Comparison of ENCODE assay signal across 9 mouse cellular contexts in the genomic region with DNA sequence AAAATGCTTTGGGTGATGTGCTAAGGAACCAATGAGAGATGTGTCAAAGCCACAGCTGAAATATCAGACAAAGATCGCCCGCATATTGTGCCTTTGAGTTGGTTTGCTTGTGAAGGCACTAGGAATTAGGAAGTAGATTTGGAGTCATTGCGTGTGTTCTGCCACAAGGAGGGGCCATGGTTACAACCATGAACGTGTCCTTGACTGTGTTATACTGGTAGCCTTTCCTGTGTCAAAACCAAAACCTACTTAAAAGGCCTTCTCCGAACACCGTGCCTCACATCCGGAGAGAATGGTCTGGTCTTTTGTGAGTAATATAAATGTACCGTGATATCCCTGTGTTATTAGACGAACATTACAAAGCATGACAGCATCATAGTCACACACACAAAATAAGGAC.
DNase-seq lines count a peak whose midpoint lies in the region; ATAC-seq and TF ChIP-seq lines count a peak whose summit lies in the region.
"Had no signal": no experiment of that assay in that cellular context is flagged by ENCODE, and none has a peak within 500 bp of the region (broad histone marks: within the 10 kb centered on the region; RNA-seq: fewer than 3 reads in every experiment).

No protein-coding gene starts in this region.

- TF ChIP-seq CTCF in cortical plate, adult 2 months (IDR thresholded peaks at IDR 0.05; ENCODE audit: extremely low read depth, insufficient read depth, low read length), result peak; percentile 88

- no peak overlapping the region for H3K4me3 ChIP-seq in cortical plate, adult 2 months (ENCODE audit: insufficient read depth, low read length)
- no peak overlapping the region for H3K4me3 ChIP-seq in midbrain, embryonic 15.5 days

- no peaks in the 10 kb centered on the region for H3K36me3 ChIP-seq in midbrain, embryonic 15.5 days (replicated peaks)

- ATAC-seq in midbrain, embryonic 15.5 days (replicated peaks), result peak; percentile 90
- no peak for ATAC-seq in megakaryocyte progenitor cell, adult 5-6 weeks (replicated peaks; ENCODE audit: poor library complexity)

- TF ChIP-seq POLR2A in cortical plate, adult 2 months (IDR thresholded peaks at IDR 0.05; ENCODE audit: extremely low read depth, insufficient read depth, low read length), result no peak

- no peaks in the 10 kb centered on the region; the same call in 1 of the 2 replicates for H3K4me1 ChIP-seq in cortical plate, adult 2 months (ENCODE audit: control insufficient read depth, insufficient read depth, low read length)
- H3K4me1 ChIP-seq in midbrain, embryonic 15.5 days, result peaks cover 26% of the 10 kb centered on the region

- 15% methylated on average over 9 of the region's 9 CpGs for WGBS in midbrain, embryonic 15.5 days

- no peaks in the 10 kb centered on the region for H3K27me3 ChIP-seq in midbrain, embryonic 15.5 days (replicated peaks)

- peak; percentile 56 for DNase-seq in 416B (ENCODE audit: low read depth)
- DNase-seq in Muller cell, postnatal 12 days (ENCODE audit: inconsistent ontology term), result peak; percentile 61
- peak; percentile 14 for DNase-seq in heart, postnatal 4 days
- DNase-seq in layer of hippocampus, postnatal 25 days (ENCODE audit: extremely low spot score in 1 of 2, low spot score in 1 of 2), result peak; percentile 24 to 55
- no peak for DNase-seq in thymus, adult 18-20 months

- no peak overlapping the region for H3K27ac ChIP-seq in cortical plate, adult 2 months (ENCODE audit: insufficient read depth, low read length)
- H3K27ac ChIP-seq in midbrain, embryonic 15.5 days, result peak overlapping the region; percentile 53
- H3K27ac ChIP-seq: macrophage had no signal

- H3K4me2 ChIP-seq in midbrain, embryonic 15.5 days, result peak overlapping the region; percentile 21; the same call in 1 of the 2 replicates

- no peaks in the 10 kb centered on the region for H3K9me3 ChIP-seq in midbrain, embryonic 15.5 days

- no peak overlapping the region for H3K9ac ChIP-seq in midbrain, embryonic 15.5 days

Comparison
In these comparisons a context has a peak if more than half of its experiments do, and no peak if none do; other contexts are left out.
1. DNase-seq: peak in 416B (single experiment), Muller cell, postnatal 12 days (single experiment), heart, postnatal 4 days (single experiment) and layer of hippocampus, postnatal 25 days (2 of 2); none in thymus, adult 18-20 months (0 of 2).